Mouse (Mus musculus) stomach, embryonic 14.5 days (tissue): Measurements from ENCODE around the gene Arap1. TPM values are rescaled to one million over a fixed set of nuclear protein-coding genes. Genes with fewer than 3 reads are reported as not detected.

Experiments used
- polyA plus RNA-seq: library from polyadenylated mRNA; unstranded; fragments of >200 nt; fragmentation: Nextera tagmentation; extraction: Ambion mirVana; gene quantifications from 2 replicates; pipeline ENCODE4 v1.2.1, GENCODE M21; 2014

Arap1 gene
- polyA plus RNA-seq, 1 experiment from 2014 or later = 131 TPM

Other genes starting within 250 kb of the Arap1 start
- gene Atg16l2, start 45.8 kb upstream of the Arap1 start, polyA plus RNA-seq = 12.0 and 16.2 TPM in 2 replicates
- 123 and 128 TPM in 2 replicates for gene Stard10, start 31.0 kb upstream of the Arap1 start, polyA plus RNA-seq
- gene Gm45837, start 62.8 kb downstream of the Arap1 start, polyA plus RNA-seq = 0.31 and 8.0 TPM in 2 replicates
- 8.9 and 20.7 TPM in 2 replicates for gene Pde2a, start 73.6 kb downstream of the Arap1 start, polyA plus RNA-seq
- not detected in 2 replicates for gene Art2b, start 237.5 kb downstream of the Arap1 start, polyA plus RNA-seq